Mouse (Mus musculus): ENCODE results near the gene Haus4. TPM values are rescaled to one million over a fixed set of nuclear protein-coding genes. Genes with fewer than 3 reads are reported as not detected.

Haus4 gene
- polyA plus RNA-seq, 1 experiment = 107 TPM

- Histone ChIP-seq H3K4me1 (ENCODE audit: control insufficient read depth, insufficient read depth, low read length) (peaks cover 5% of the 10 kb centered on the region; the same call in 1 of the 2 replicates), H3K36me3 (ENCODE audit: control insufficient read depth, insufficient read depth, low read length) (peaks cover 10% of the 10 kb centered on the region), H3K27ac (ENCODE audit: control insufficient read depth, insufficient read depth, low read depth, low read length) (peak overlapping the region; percentile 96), H3K4me3 (ENCODE audit: control insufficient read depth, low read depth, low read length) (peak overlapping the region; percentile 87), H3K27me3 (ENCODE audit: control insufficient read depth, insufficient read depth, low read length) (no peaks in the 10 kb centered on the region)
- no peak for TF ChIP-seq POLR2A (IDR thresholded peaks at IDR 0.05; ENCODE audit: control insufficient read depth, low read depth, low read length)
- no peak for TF ChIP-seq CTCF (IDR thresholded peaks at IDR 0.05; ENCODE audit: control insufficient read depth, insufficient read depth, insufficient replicate concordance, low read depth, low read length)
Observed at GRCm38 (mm10) chr14:54553454-54553974, 902 bp downstream of the Haus4 start.

GRCm38 (mm10) chr14:54544703-54545102 lies 9.7 kb downstream of the Haus4 start:
- Histone ChIP-seq H3K27ac (ENCODE audit: control insufficient read depth, insufficient read depth, low read depth, low read length) (no peak overlapping the region), H3K4me1 (ENCODE audit: control insufficient read depth, insufficient read depth, low read length) (no peaks in the 10 kb centered on the region), H3K36me3 (ENCODE audit: control insufficient read depth, insufficient read depth, low read length) (peaks cover 4% of the 10 kb centered on the region), H3K4me3 (ENCODE audit: control insufficient read depth, low read depth, low read length) (no peak overlapping the region), H3K27me3 (ENCODE audit: control insufficient read depth, insufficient read depth, low read length) (no peaks in the 10 kb centered on the region)
- TF ChIP-seq POLR2A (IDR thresholded peaks at IDR 0.05; ENCODE audit: control insufficient read depth, low read depth, low read length) (no peak), CTCF (IDR thresholded peaks at IDR 0.05; ENCODE audit: control insufficient read depth, insufficient read depth, insufficient replicate concordance, low read depth, low read length) (no peak)

- no peak overlapping the region for H3K27ac ChIP-seq (ENCODE audit: control insufficient read depth, insufficient read depth, low read depth, low read length)
- no peak for TF ChIP-seq CTCF (IDR thresholded peaks at IDR 0.05; ENCODE audit: control insufficient read depth, insufficient read depth, insufficient replicate concordance, low read depth, low read length)
- TF ChIP-seq POLR2A (IDR thresholded peaks at IDR 0.05; ENCODE audit: control insufficient read depth, low read depth, low read length) = no peak
- no peaks in the 10 kb centered on the region for H3K4me1 ChIP-seq (ENCODE audit: control insufficient read depth, insufficient read depth, low read length)
- H3K27me3 ChIP-seq (ENCODE audit: control insufficient read depth, insufficient read depth, low read length) = no peaks in the 10 kb centered on the region
- no peak overlapping the region for H3K4me3 ChIP-seq (ENCODE audit: control insufficient read depth, low read depth, low read length)
- H3K36me3 ChIP-seq (ENCODE audit: control insufficient read depth, insufficient read depth, low read length) = no peaks in the 10 kb centered on the region
Observed at GRCm38 (mm10) chr14:54540771-54541170, 13.6 kb downstream of the Haus4 start.

- H3K27ac ChIP-seq (ENCODE audit: control insufficient read depth, insufficient read depth, low read depth, low read length) = no peak overlapping the region
- H3K4me1 ChIP-seq (ENCODE audit: control insufficient read depth, insufficient read depth, low read length) = no peaks in the 10 kb centered on the region
- H3K36me3 ChIP-seq (ENCODE audit: control insufficient read depth, insufficient read depth, low read length) = no peaks in the 10 kb centered on the region
- H3K4me3 ChIP-seq (ENCODE audit: control insufficient read depth, low read depth, low read length) = no peak overlapping the region
- H3K27me3 ChIP-seq (ENCODE audit: control insufficient read depth, insufficient read depth, low read length) = no peaks in the 10 kb centered on the region
- TF ChIP-seq CTCF (IDR thresholded peaks at IDR 0.05; ENCODE audit: control insufficient read depth, insufficient read depth, insufficient replicate concordance, low read depth, low read length) = no peak
- TF ChIP-seq POLR2A (IDR thresholded peaks at IDR 0.05; ENCODE audit: control insufficient read depth, low read depth, low read length) = no peak
Observed at GRCm38 (mm10) chr14:54538580-54538979, 15.8 kb downstream of the Haus4 start.

- no peak overlapping the region for H3K27ac ChIP-seq (ENCODE audit: control insufficient read depth, insufficient read depth, low read depth, low read length)
- no peaks in the 10 kb centered on the region for H3K27me3 ChIP-seq (ENCODE audit: control insufficient read depth, insufficient read depth, low read length)
- peaks cover 11% of the 10 kb centered on the region for H3K4me1 ChIP-seq (ENCODE audit: control insufficient read depth, insufficient read depth, low read length)
- H3K4me3 ChIP-seq (ENCODE audit: control insufficient read depth, low read depth, low read length) = no peak overlapping the region
- no peaks in the 10 kb centered on the region for H3K36me3 ChIP-seq (ENCODE audit: control insufficient read depth, insufficient read depth, low read length)
- TF ChIP-seq POLR2A (IDR thresholded peaks at IDR 0.05; ENCODE audit: control insufficient read depth, low read depth, low read length) (no peak), CTCF (IDR thresholded peaks at IDR 0.05; ENCODE audit: control insufficient read depth, insufficient read depth, insufficient replicate concordance, low read depth, low read length) (peak; percentile 92)
Observed at GRCm38 (mm10) chr14:54528446-54529111, 25.8 kb downstream of the Haus4 start.

GRCm38 (mm10) chr14:54528007-54528393 lies 26.4 kb downstream of the Haus4 start:
- H3K4me1 ChIP-seq (ENCODE audit: control insufficient read depth, insufficient read depth, low read length) = peaks cover 11% of the 10 kb centered on the region
- H3K4me3 ChIP-seq (ENCODE audit: control insufficient read depth, low read depth, low read length) = no peak overlapping the region
- H3K27ac ChIP-seq (ENCODE audit: control insufficient read depth, insufficient read depth, low read depth, low read length) = no peak overlapping the region
- TF ChIP-seq CTCF (IDR thresholded peaks at IDR 0.05; ENCODE audit: control insufficient read depth, insufficient read depth, insufficient replicate concordance, low read depth, low read length) (no peak), POLR2A (IDR thresholded peaks at IDR 0.05; ENCODE audit: control insufficient read depth, low read depth, low read length) (no peak)
- no peaks in the 10 kb centered on the region for H3K36me3 ChIP-seq (ENCODE audit: control insufficient read depth, insufficient read depth, low read length)
- H3K27me3 ChIP-seq (ENCODE audit: control insufficient read depth, insufficient read depth, low read length) = no peaks in the 10 kb centered on the region

GRCm38 (mm10) chr14:54527227-54528006 lies 27.0 kb downstream of the Haus4 start:
- H3K27me3 ChIP-seq (ENCODE audit: control insufficient read depth, insufficient read depth, low read length) = no peaks in the 10 kb centered on the region
- H3K4me1 ChIP-seq (ENCODE audit: control insufficient read depth, insufficient read depth, low read length) = peaks cover 11% of the 10 kb centered on the region
- no peak for TF ChIP-seq CTCF (IDR thresholded peaks at IDR 0.05; ENCODE audit: control insufficient read depth, insufficient read depth, insufficient replicate concordance, low read depth, low read length)
- no peak for TF ChIP-seq POLR2A (IDR thresholded peaks at IDR 0.05; ENCODE audit: control insufficient read depth, low read depth, low read length)
- H3K4me3 ChIP-seq (ENCODE audit: control insufficient read depth, low read depth, low read length) = peak overlapping the region; percentile 36
- no peak overlapping the region for H3K27ac ChIP-seq (ENCODE audit: control insufficient read depth, insufficient read depth, low read depth, low read length)
- H3K36me3 ChIP-seq (ENCODE audit: control insufficient read depth, insufficient read depth, low read length) = no peaks in the 10 kb centered on the region
